Mouse (Mus musculus): ENCODE measurements at regions not wholly inside any gene's neighbourhood (a gene's known extent, or its start where the extent isn't known, plus 50 kb on each side); places are given as distances from the start of the nearest gene placed in this dataset.

GRCm38 (mm10) chr9:61268681-61269080, 103.5 kb upstream of the Tle3 start:
- H3K27me3 ChIP-seq (ENCODE audit: insufficient read depth, poor library complexity, severe bottlenecking): peaks cover 96% of the 10 kb centered on the region

GRCm38 (mm10) chr9:61269151-61269870, 102.9 kb upstream of the Tle3 start:
- WGBS: 75% methylated on average over 5 of the region's 5 CpGs
- H3K4me1 ChIP-seq: no peaks in the 10 kb centered on the region
- no peak overlapping the region for H3K27ac ChIP-seq
- H3K36me3 ChIP-seq: no peaks in the 10 kb centered on the region
- no peak overlapping the region for H3K4me3 ChIP-seq
- DNase-seq (ENCODE audit: low spot score): no peak
- peaks cover 5% of the 10 kb centered on the region; the same call in 1 of the 2 replicates for H3K9me3 ChIP-seq
- H3K27me3 ChIP-seq (ENCODE audit: insufficient read depth, poor library complexity, severe bottlenecking): peaks cover 95% of the 10 kb centered on the region

More at GRCm38 (mm10) chr9:61268681-61269080, 103.5 kb upstream of the Tle3 start:
- 74% methylated on average over 2 of the region's 2 CpGs for WGBS
- no peak for DNase-seq (ENCODE audit: low spot score)
- no peak overlapping the region for H3K4me3 ChIP-seq
- H3K9me3 ChIP-seq: peaks cover 5% of the 10 kb centered on the region; the same call in 1 of the 2 replicates
- no peak overlapping the region for H3K27ac ChIP-seq
- no peaks in the 10 kb centered on the region for H3K4me1 ChIP-seq
- H3K36me3 ChIP-seq: no peaks in the 10 kb centered on the region

GRCm38 (mm10) chr9:61271243-61271642, 100.9 kb upstream of the Tle3 start:
- no peaks in the 10 kb centered on the region for H3K36me3 ChIP-seq
- no peaks in the 10 kb centered on the region for H3K9me3 ChIP-seq
- no peaks in the 10 kb centered on the region for H3K4me1 ChIP-seq
- H3K27ac ChIP-seq: no peak overlapping the region
- no peak for DNase-seq (ENCODE audit: low spot score)
- peaks cover 90% of the 10 kb centered on the region for H3K27me3 ChIP-seq (ENCODE audit: insufficient read depth, poor library complexity, severe bottlenecking)
- no peak overlapping the region for H3K4me3 ChIP-seq
- 77% methylated on average over 1 of the region's 1 CpGs for WGBS

- Histone ChIP-seq H3K4me1 (no peaks in the 10 kb centered on the region), H3K36me3 (no peaks in the 10 kb centered on the region), H3K9me3 (no peaks in the 10 kb centered on the region), H3K27me3 (ENCODE audit: insufficient read depth, poor library complexity, severe bottlenecking) (peaks cover 90% of the 10 kb centered on the region), H3K4me3 (no peak overlapping the region), H3K27ac (no peak overlapping the region)
- no peak for DNase-seq (ENCODE audit: low spot score)
- 58% methylated on average over 5 of the region's 5 CpGs for WGBS
Measured at GRCm38 (mm10) chr9:61271769-61272352, 100.3 kb upstream of the Tle3 start.

- no peaks in the 10 kb centered on the region for H3K36me3 ChIP-seq
- peaks cover 16% of the 10 kb centered on the region for H3K4me1 ChIP-seq
- no peak overlapping the region for H3K27ac ChIP-seq
- H3K4me3 ChIP-seq: no peak overlapping the region
- DNase-seq (ENCODE audit: low spot score): no peak
- H3K27me3 ChIP-seq (ENCODE audit: insufficient read depth, poor library complexity, severe bottlenecking): peaks cover 78% of the 10 kb centered on the region
- H3K9me3 ChIP-seq: no peaks in the 10 kb centered on the region
- 78% methylated on average over 9 of the region's 9 CpGs for WGBS
Measured at GRCm38 (mm10) chr9:61274020-61274419, 98.1 kb upstream of the Tle3 start.

GRCm38 (mm10) chr9:61277369-61278215, 94.6 kb upstream of the Tle3 start:
- H3K4me3 ChIP-seq: peak overlapping the region; percentile 42
- peaks cover 80% of the 10 kb centered on the region for H3K27me3 ChIP-seq (ENCODE audit: insufficient read depth, poor library complexity, severe bottlenecking)
- no peak for DNase-seq (ENCODE audit: low spot score)
- 8% methylated on average over 21 of the region's 21 CpGs for WGBS
- no peaks in the 10 kb centered on the region for H3K9me3 ChIP-seq
- peaks cover 23% of the 10 kb centered on the region for H3K4me1 ChIP-seq
- H3K36me3 ChIP-seq: no peaks in the 10 kb centered on the region
- no peak overlapping the region for H3K27ac ChIP-seq

GRCm38 (mm10) chr9:61278216-61278758, 93.9 kb upstream of the Tle3 start:
- Histone ChIP-seq H3K27me3 (ENCODE audit: insufficient read depth, poor library complexity, severe bottlenecking) (peaks cover 80% of the 10 kb centered on the region), H3K4me3 (peak overlapping the region; percentile 42), H3K9me3 (no peaks in the 10 kb centered on the region), H3K27ac (no peak overlapping the region), H3K4me1 (peaks cover 23% of the 10 kb centered on the region), H3K36me3 (no peaks in the 10 kb centered on the region)
- 10% methylated on average over 12 of the region's 12 CpGs for WGBS
- DNase-seq (ENCODE audit: low spot score): no peak

- 0 out of 2 replicates have a peak overlapping the region, but pooled peaks have one; percentile 8 for H3K4me3 ChIP-seq
Measured at GRCm38 (mm10) chr9:61279044-61279543, 93.1 kb upstream of the Tle3 start.

GRCm38 (mm10) chr9:61280856-61281582, 91.1 kb upstream of the Tle3 start:
- no peak for DNase-seq (ENCODE audit: low spot score)
- H3K36me3 ChIP-seq: no peaks in the 10 kb centered on the region
- 65% methylated on average over 12 of the region's 12 CpGs for WGBS
- H3K27me3 ChIP-seq (ENCODE audit: insufficient read depth, poor library complexity, severe bottlenecking): peaks cover 88% of the 10 kb centered on the region
- H3K4me3 ChIP-seq: no peak overlapping the region
- H3K9me3 ChIP-seq: no peaks in the 10 kb centered on the region
- H3K27ac ChIP-seq: no peak overlapping the region
- H3K4me1 ChIP-seq: peaks cover 23% of the 10 kb centered on the region

More at GRCm38 (mm10) chr9:61279044-61279543, 93.1 kb upstream of the Tle3 start:
- WGBS: 14% methylated on average over 9 of the region's 9 CpGs
- Histone ChIP-seq H3K36me3 (no peaks in the 10 kb centered on the region), H3K27me3 (ENCODE audit: insufficient read depth, poor library complexity, severe bottlenecking) (peaks cover 80% of the 10 kb centered on the region), H3K9me3 (no peaks in the 10 kb centered on the region), H3K4me1 (peaks cover 23% of the 10 kb centered on the region), H3K27ac (0 out of 2 replicates have a peak overlapping the region, but pooled peaks have one; percentile 8)
- DNase-seq (ENCODE audit: low spot score): no peak

GRCm38 (mm10) chr9:61283311-61283710, 88.9 kb upstream of the Tle3 start:
- H3K36me3 ChIP-seq: no peaks in the 10 kb centered on the region
- no peak overlapping the region for H3K4me3 ChIP-seq
- WGBS: 77% methylated on average over 5 of the region's 5 CpGs
- no peak overlapping the region for H3K27ac ChIP-seq
- no peaks in the 10 kb centered on the region for H3K9me3 ChIP-seq
- H3K27me3 ChIP-seq (ENCODE audit: insufficient read depth, poor library complexity, severe bottlenecking): peaks cover 90% of the 10 kb centered on the region
- peaks cover 15% of the 10 kb centered on the region for H3K4me1 ChIP-seq
- DNase-seq (ENCODE audit: low spot score): no peak

GRCm38 (mm10) chr9:61284201-61285021, 87.8 kb upstream of the Tle3 start:
- Histone ChIP-seq H3K36me3 (no peaks in the 10 kb centered on the region), H3K4me1 (peaks cover 4% of the 10 kb centered on the region), H3K4me3 (no peak overlapping the region), H3K27ac (no peak overlapping the region), H3K9me3 (no peaks in the 10 kb centered on the region), H3K27me3 (ENCODE audit: insufficient read depth, poor library complexity, severe bottlenecking) (peaks cover 84% of the 10 kb centered on the region)
- WGBS: 85% methylated on average over 8 of the region's 8 CpGs
- no peak for DNase-seq (ENCODE audit: low spot score)
